Mouse (Mus musculus): ENCODE results near the gene Guk1.

Gene Guk1

GRCm38 (mm10) chr11:59135904-59136452, 56.0 kb downstream of the Guk1 start, which contains the start of gene Obscn:
Gene Obscn (minus strand): TSS chr11:59136402.
- in situ Hi-C loops (cut with MboI; ENCODE audit: unreplicated experiment in 2 of 2) = no loop called here

GRCm38 (mm10) chr11:59135051-59135820, 56.8 kb downstream of the Guk1 start:
- in situ Hi-C loops (cut with MboI; ENCODE audit: unreplicated experiment in 2 of 2) = no loop called here

GRCm38 (mm10) chr11:59134373-59134997, 57.5 kb downstream of the Guk1 start:
- in situ Hi-C loops (cut with MboI; ENCODE audit: unreplicated experiment in 2 of 2) = no loop called here
